Mouse (Mus musculus): ENCODE measurements around the gene Ank3.
A peak's percentile ranks its signal among the peaks of the same experiment; 100 is the strongest.

DNA sequence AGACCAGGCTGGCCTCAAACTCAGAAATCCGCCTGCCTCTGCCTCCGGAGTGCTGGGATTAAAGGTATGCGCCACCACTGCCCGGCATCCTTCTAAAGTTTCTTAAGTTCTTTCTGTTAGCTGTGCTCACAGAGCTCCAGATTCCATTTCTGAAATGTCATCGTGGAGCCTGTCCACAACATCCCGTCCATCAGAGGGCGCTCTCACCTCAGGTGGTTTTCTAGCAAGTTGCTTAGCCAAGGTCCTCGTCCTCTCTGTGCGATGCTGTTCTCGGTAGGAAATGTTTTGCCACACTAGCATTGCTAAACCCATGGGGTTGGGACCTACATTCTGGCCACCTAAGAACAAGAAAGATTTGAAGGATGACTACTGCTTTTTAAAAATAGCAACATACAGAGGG lies 623.1 kb downstream of the Ank3 start:
- TF ChIP-seq CTCF (IDR thresholded peaks at IDR 0.05; ENCODE audit: insufficient read depth, low read length) (peak; percentile 77), POLR2A (IDR thresholded peaks at IDR 0.05; ENCODE audit: borderline replicate concordance, extremely low read depth, low read depth, low read length) (no peak)

All from lung, adult 2 months (tissue).